ENCODE assay signal across 8 mouse cellular contexts in the genomic region with DNA sequence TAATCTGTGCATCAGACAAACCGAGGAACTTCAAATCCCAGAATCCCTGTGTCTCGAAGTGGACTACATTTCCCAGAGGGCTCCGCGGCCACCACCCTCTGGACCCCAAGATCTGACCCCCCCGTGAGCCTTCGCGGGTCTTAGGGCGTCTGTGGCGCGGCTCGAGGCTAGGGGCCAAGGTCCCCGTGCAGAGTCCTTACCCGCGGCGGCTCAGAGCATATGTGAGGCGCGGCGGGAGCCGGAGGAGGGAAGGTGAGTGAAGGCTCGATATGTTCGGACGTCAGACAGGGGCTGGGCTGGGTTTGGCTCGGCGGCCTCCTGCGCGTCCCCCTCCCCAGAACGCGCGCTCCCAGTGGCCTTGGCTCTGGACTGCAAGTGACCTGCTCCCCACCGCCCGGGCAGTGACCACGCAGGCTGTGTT. TPM values are rescaled to one million over a fixed set of nuclear protein-coding genes. Genes with fewer than 3 reads are reported as not detected.
DNase-seq lines count a peak whose midpoint lies in the region; TF ChIP-seq lines count a peak whose summit lies in the region.

Gene Zfp354a, plus strand, starts transcription at position 107 of the 421 bp plus-strand sequence.

- no peak for TF ChIP-seq CTCF in lung, adult 2 months (IDR thresholded peaks at IDR 0.05; ENCODE audit: insufficient read depth, low read length)

- peak within 1 kb of the TSS; percentile 94 for H3K27ac ChIP-seq in hindbrain, embryonic 10.5 days

- 0 out of 2 replicates have a peak, but pooled peaks have one; percentile 30 for TF ChIP-seq POLR2A in lung, adult 2 months (IDR thresholded peaks at IDR 0.05; ENCODE audit: borderline replicate concordance, extremely low read depth, low read depth, low read length)

- H3K36me3 ChIP-seq in hindbrain, embryonic 10.5 days: peaks cover 29% of the 10 kb centered on the region

- H3K4me3 ChIP-seq in hindbrain, embryonic 10.5 days: peak within 1 kb of the TSS; percentile 77
- H3K4me3 ChIP-seq in lung, adult 2 months (replicated peaks; ENCODE audit: extremely low read depth, low read depth, low read length): peak within 1 kb of the TSS; percentile 93

- H3K4me1 ChIP-seq in hindbrain, embryonic 10.5 days (replicated peaks): peaks cover 11% of the 10 kb centered on the region
- H3K4me1 ChIP-seq in lung, adult 2 months (ENCODE audit: control insufficient read depth, insufficient read depth, low read length): peaks cover 3% of the 10 kb centered on the region

- no peaks in the 10 kb centered on the region for H3K9me3 ChIP-seq in hindbrain, embryonic 10.5 days

- whole genome bisulfite sequencing in hindbrain, embryonic 10.5 days: under 1% methylated on average over 32 of the region's 32 CpGs
- under 1% methylated on average over 32 of the region's 32 CpGs for WGBS in lung, adult 2 months

- no peaks in the 10 kb centered on the region for H3K27me3 ChIP-seq in hindbrain, embryonic 10.5 days (ENCODE audit: insufficient read depth, poor library complexity, severe bottlenecking)

- DNase-seq in ZHBTc4 (ENCODE audit: low read depth, low spot score): peak; percentile 67
- DNase-seq in cerebellum, adult 9-11 months: peak; percentile 83
- DNase-seq in frontal cortex, postnatal 10 days (ENCODE audit: low spot score in 2 of 2): peak; percentile 50 to 74
- DNase-seq in hindbrain, embryonic 10.5 days (ENCODE audit: low spot score): peak; percentile 87
- peak; percentile 29 for DNase-seq in layer of hippocampus, adult 9-10 months (ENCODE audit: low spot score)
- DNase-seq in lung, adult 2 months: peak; percentile 60
- peak; percentile 82 for DNase-seq in retina, adult 2 months (ENCODE audit: low read depth, low spot score)
- DNase-seq in T-cell, adult 2 months (ENCODE audit: low spot score): no peak

RNA-seq across cellular contexts. Expression of gene Zfp354a, which starts in this region (rescaled TPM):
- polyA plus RNA-seq in hindbrain, embryonic 10.5 days (2016; fragmentation: Nextera tagmentation; extraction: Ambion mirVana): 6.8 and 9.8 TPM in 2 replicates
- polyA plus RNA-seq in lung, adult 2 months (2012; rRNA removed): 1.9 TPM in 2 replicates
